ENCODE assay signal across 8 mouse cellular contexts in the genomic region with DNA sequence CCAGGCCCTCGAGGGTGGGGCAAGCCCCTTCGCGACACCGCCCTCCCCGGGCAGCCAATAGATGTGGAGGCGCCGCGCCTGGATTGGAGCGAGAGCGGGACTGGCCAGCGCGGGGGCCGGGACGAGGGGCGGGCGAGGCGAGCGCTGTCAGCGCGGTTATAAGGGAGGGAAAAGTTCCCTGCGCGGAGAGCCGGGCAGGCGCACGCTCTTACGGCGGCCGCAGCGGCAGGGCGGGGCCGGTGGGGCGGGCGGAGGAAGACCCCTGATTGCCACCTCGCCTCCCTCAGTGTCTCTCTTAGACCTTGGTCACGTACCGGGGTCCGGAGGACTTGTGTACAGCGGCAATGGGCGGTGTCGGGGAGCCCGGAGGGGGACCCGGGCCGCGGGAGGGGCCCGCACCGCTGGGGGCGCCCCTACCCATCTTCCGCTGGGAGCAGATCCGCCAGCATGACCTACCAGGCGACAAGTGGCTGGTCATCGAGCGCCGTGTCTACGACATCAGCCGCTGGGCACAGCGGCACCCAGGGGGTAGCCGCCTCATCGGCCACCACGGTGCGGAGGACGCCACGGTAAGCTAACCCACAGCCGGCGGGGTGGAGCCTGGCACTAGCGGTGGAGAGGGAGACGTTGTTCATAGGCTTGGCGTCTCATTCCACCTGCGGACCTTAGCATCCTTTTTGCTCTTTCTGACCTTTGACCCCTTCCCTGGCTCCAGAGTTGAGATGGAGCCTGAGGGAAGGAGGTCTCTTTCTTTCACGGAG. TPM values are rescaled to one million over a fixed set of nuclear protein-coding genes. Genes with fewer than 3 reads are reported as not detected.
DNase-seq lines count a peak whose midpoint lies in the region; ATAC-seq and TF ChIP-seq lines count a peak whose summit lies in the region.

Gene Fads3, plus strand, starts transcription at position 182 of the 761 bp plus-strand sequence.

- peak; percentile 51 for ATAC-seq in Patski
- peak; percentile 89 for ATAC-seq in hindbrain, embryonic 12.5 days (ENCODE audit: low FRiP score)

- in situ Hi-C loops in Patski (cut with MboI; ENCODE audit: low pct_unique_long_range_greater_than_20kb) = no loop called here

- H3K9ac ChIP-seq in hindbrain, embryonic 12.5 days = peak within 1 kb of the TSS; percentile 64

- H3K27me3 ChIP-seq in Patski = no peaks in the 10 kb centered on the region
- peaks cover 20% of the 10 kb centered on the region for H3K27me3 ChIP-seq in hindbrain, embryonic 12.5 days

- POLR2A ChIA-PET in Patski (lab: Charles Lee) = interaction anchor here (0.6 to 0.7 kb wide), 3 partner anchors 12 to 129 kb away, joined by 3 read pairs; no protein-coding TSS in a partner anchor

- H3K27ac ChIP-seq in hindbrain, embryonic 12.5 days = no peak within 1 kb of the TSS

- no peaks in the 10 kb centered on the region for H3K9me3 ChIP-seq in hindbrain, embryonic 12.5 days (replicated peaks)

- no peak for DNase-seq in Patski (ENCODE audit: low read depth, low spot score)
- peak; percentile 85 to 91 for DNase-seq in cerebellum, postnatal 25 days
- DNase-seq in frontal cortex, postnatal 36 days (ENCODE audit: low spot score in 2 of 2) = peak; percentile 67 to 77
- peak; percentile 57 to 67 for DNase-seq in layer of hippocampus, postnatal 25 days (ENCODE audit: extremely low spot score in 1 of 2, low spot score in 1 of 2)
- peak; percentile 92 for DNase-seq in lung, postnatal 25 days (ENCODE audit: low spot score)
- peak; percentile 69 for DNase-seq in retina, embryonic 14.5 days (ENCODE audit: low spot score)
- DNase-seq in urinary bladder, adult 18-20 months (ENCODE audit: low spot score in 2 of 2) = peak; percentile 41 to 82

- TF ChIP-seq CTCF in Patski (IDR thresholded peaks at IDR 0.05) = no peak

- H3K4me3 ChIP-seq in hindbrain, embryonic 12.5 days = peak within 1 kb of the TSS; percentile 61

- CTCF ChIA-PET in Patski (lab: Charles Lee) = interaction anchor here (3.4 kb wide), 1 partner anchor 18 kb away, joined by 17 read pairs; no protein-coding TSS in a partner anchor

- peak within 1 kb of the TSS; percentile 98 for H3K4me2 ChIP-seq in hindbrain, embryonic 12.5 days (replicated peaks)

- WGBS in hindbrain, embryonic 12.5 days = 0% methylated on average over 45 of the region's 69 CpGs

- H3K36me3 ChIP-seq in hindbrain, embryonic 12.5 days = no peaks in the 10 kb centered on the region

- H3K4me1 ChIP-seq in hindbrain, embryonic 12.5 days = peaks cover 21% of the 10 kb centered on the region

RNA-seq across cellular contexts. Expression of gene Fads3, which starts in this region (rescaled TPM):
- polyA plus RNA-seq in Patski (2021) = 227 TPM
- polyA plus RNA-seq in hindbrain, embryonic 12.5 days (2016; fragmentation: Nextera tagmentation; extraction: Ambion mirVana) = 13.1 and 16.6 TPM in 2 replicates
- 10 to 100 TPM; 26.3 to 27.9 TPM for total RNA-seq in layer of hippocampus, postnatal 25 days (2021)

Comparison
In these comparisons a context has a peak if more than half of its experiments do, and no peak if none do; other contexts are left out.
1. RNA of gene Fads3 (polyA plus RNA-seq): 227 TPM in Patski (single experiment); 13.1 to 16.6 TPM in hindbrain, embryonic 12.5 days; every median in the first group is over 10 times any median in the second.